Mouse (Mus musculus) embryo, embryonic 10 days (tissue): ENCODE data around the gene Pa2g4.
"Not testable (repeated sequence)": the region's sequence is repeated elsewhere in the genome, so short reads cannot be mapped to it uniquely, and the experiment has no call there.

Experiments
- DNase-seq: peaks from one replicate; pipeline ENCODE4 v3.0.0-alpha.2; 2015; ENCODE audit warnings: low spot score

Pa2g4 gene

GRCm38 (mm10) chr10:128578330-128578729 is 12.5 kb upstream of the Pa2g4 start:
- no peak for DNase-seq

GRCm38 (mm10) chr10:128575063-128575462 is 9.3 kb upstream of the Pa2g4 start:
- DNase-seq: peak; percentile 29

GRCm38 (mm10) chr10:128565206-128565787 is 490 bp downstream of the Pa2g4 start:
- DNase-seq: peak; percentile 59

- no peak for DNase-seq
Measured at GRCm38 (mm10) chr10:128563544-128563943, 2.2 kb downstream of the Pa2g4 start.

- DNase-seq: no peak
Measured at GRCm38 (mm10) chr10:128556963-128557362, 8.8 kb downstream of the Pa2g4 start.

GRCm38 (mm10) chr10:128556286-128556685 is 9.5 kb downstream of the Pa2g4 start:
- peak; percentile 34 for DNase-seq

GRCm38 (mm10) chr10:128555567-128555966 is 10.2 kb downstream of the Pa2g4 start:
- not testable (repeated sequence) for DNase-seq

- not testable (repeated sequence) for DNase-seq
Measured at GRCm38 (mm10) chr10:128550144-128550823, 15.5 kb downstream of the Pa2g4 start.

GRCm38 (mm10) chr10:128549682-128550057 is 16.1 kb downstream of the Pa2g4 start:
- DNase-seq: not testable (repeated sequence)

GRCm38 (mm10) chr10:128548947-128549681 is 16.7 kb downstream of the Pa2g4 start, which contains the start of gene Rpl41:
Rpl41 (minus strand) TSS chr10:128549305.
- peak; percentile 99 for DNase-seq

- not testable (repeated sequence) for DNase-seq
Measured at GRCm38 (mm10) chr10:128548051-128548791, 17.6 kb downstream of the Pa2g4 start.

GRCm38 (mm10) chr10:128547361-128548032 is 18.3 kb downstream of the Pa2g4 start, which contains the start of gene Zc3h10:
Zc3h10 (minus strand) TSS chr10:128547774.
- DNase-seq: peak; percentile 98

- no peak for DNase-seq
Measured at GRCm38 (mm10) chr10:128546787-128547186, 19.0 kb downstream of the Pa2g4 start.

GRCm38 (mm10) chr10:128546361-128546760 is 19.4 kb downstream of the Pa2g4 start:
- DNase-seq: peak; percentile 82

- DNase-seq: no peak
Measured at GRCm38 (mm10) chr10:128545570-128545898, 20.3 kb downstream of the Pa2g4 start.

- DNase-seq: no peak
Measured at GRCm38 (mm10) chr10:128544674-128545569, 20.9 kb downstream of the Pa2g4 start.

- no peak for DNase-seq
Measured at GRCm38 (mm10) chr10:128544151-128544657, 21.6 kb downstream of the Pa2g4 start.

GRCm38 (mm10) chr10:128543100-128543499 is 22.7 kb downstream of the Pa2g4 start:
- DNase-seq: no peak

GRCm38 (mm10) chr10:128538340-128538870 is 27.4 kb downstream of the Pa2g4 start:
- DNase-seq: no peak

- peak; percentile 94 for DNase-seq
Measured at GRCm38 (mm10) chr10:128536266-128536940, 29.4 kb downstream of the Pa2g4 start.
